Mouse (Mus musculus): Measurements from ENCODE around the gene Hist1h2ad.

- TF ChIP-seq CTCF (IDR thresholded peaks at IDR 0.05; ENCODE audit: borderline replicate concordance, insufficient read depth, low read depth, low read length) (no peak), POLR2A (IDR thresholded peaks at IDR 0.05; ENCODE audit: borderline replicate concordance, insufficient read depth, low read length) (no peak)
Observed at GRCm38 (mm10) chr13:23546694-23547093, 27.5 kb upstream of the Hist1h2ad start.

All from cerebellum, adult 2 months (tissue).